Mouse (Mus musculus) heart, embryonic 11.5 days (tissue): Measurements from ENCODE around the gene Ist1. TPM values are rescaled to one million over a fixed set of nuclear protein-coding genes. Genes with fewer than 3 reads are reported as not detected.

Experiments used
- ATAC-seq: fragments of 200-750 bp; cut with Nextera tagmentation; replicated peaks from 2 replicates; pipeline ENCODE4 v1.8.0; 2017; ENCODE audit warnings: moderate library complexity; ENCODE audit not compliant: insufficient number of reproducible peaks, low FRiP score, low TSS enrichment
- H3K27ac ChIP-seq: fragments of 300-500 bp; sonication (generic); 2 replicates; pipeline ENCODE4 v1.5.1; 2014; ENCODE audit warnings: mild to moderate bottlenecking, low read depth, low read length
- H3K27me3 ChIP-seq: fragments of 300-500 bp; sonication (generic); 2 replicates; pipeline ENCODE4 v1.6.1; 2014; ENCODE audit warnings: mild to moderate bottlenecking, low read length, mixed read lengths; ENCODE audit not compliant: control insufficient read depth, insufficient read depth
- H3K36me3 ChIP-seq: fragments of 300-500 bp; sonication (generic); 2 replicates; pipeline ENCODE4 v1.6.1; 2014; ENCODE audit warnings: mild to moderate bottlenecking, low read length, moderate library complexity, mixed read lengths; ENCODE audit not compliant: control insufficient read depth, insufficient read depth
- H3K4me1 ChIP-seq: fragments of 300-500 bp; sonication (generic); 2 replicates; pipeline ENCODE4 v1.6.1; 2014; ENCODE audit warnings: low read length; ENCODE audit not compliant: control insufficient read depth, insufficient read depth
- H3K4me2 ChIP-seq: fragments of 300-500 bp; sonication (generic); 2 replicates; pipeline ENCODE4 v1.6.1; 2014; ENCODE audit warnings: mild to moderate bottlenecking, moderate library complexity
- H3K4me3 ChIP-seq: fragments of 300-500 bp; sonication (generic); 2 replicates; pipeline ENCODE4 v1.5.1; 2014; ENCODE audit warnings: low read depth, low read length
- H3K9ac ChIP-seq: fragments of 300-500 bp; sonication (generic); 2 replicates; pipeline ENCODE4 v1.6.1; 2014; ENCODE audit warnings: mild to moderate bottlenecking, low read depth, low read length, moderate library complexity
- H3K9me3 ChIP-seq: fragments of 300-500 bp; sonication (generic); replicated peaks from 2 replicates; pipeline ENCODE4 v1.6.1; 2016; ENCODE audit warnings: low read length; ENCODE audit not compliant: control insufficient read depth
- WGBS: fragments of 180-500 bp; shearing (Covaris S2); extraction: QIAGEN DNeasy Blood & Tissue Kit; methylation state at CpG from one replicate; pipeline ENCODE4 v1.1.7; 2014; ENCODE audit not compliant: insufficient replicate concordance; 5-methylcytosine and 5-hydroxymethylcytosine counted together
- polyA plus RNA-seq: library from polyadenylated mRNA; unstranded; fragments of >200 nt; fragmentation: Nextera tagmentation; extraction: Ambion mirVana; gene quantifications from 2 replicates; pipeline ENCODE4 v1.2.1, GENCODE M21; 2014

The Ist1 gene
- polyA plus RNA-seq, 1 experiment from 2014 or later, result 89.6 TPM

DNA sequence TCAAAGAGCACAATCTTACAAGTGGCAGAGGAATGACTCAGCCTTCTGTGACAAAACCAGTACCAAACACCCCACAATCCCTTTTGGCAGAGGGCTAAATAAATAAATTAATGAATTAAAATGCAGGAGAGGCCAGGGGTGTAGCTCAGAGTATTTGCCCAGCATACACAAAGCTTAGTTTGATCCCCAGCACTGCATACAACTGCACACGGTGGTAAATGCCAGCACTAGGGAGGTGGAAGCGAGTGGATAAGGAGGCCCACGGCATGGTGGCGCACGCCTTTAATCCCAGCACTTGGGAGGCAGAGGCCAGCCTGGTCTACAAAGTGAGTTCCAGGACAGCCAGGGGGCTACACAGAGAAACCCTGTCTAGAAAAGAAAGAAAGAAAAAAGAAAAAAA, 20.4 kb downstream of the Ist1 start:
- no peak for ATAC-seq
- Histone ChIP-seq H3K4me2 (no peak overlapping the region), H3K4me3 (no peak overlapping the region), H3K27me3 (no peaks in the 10 kb centered on the region), H3K9me3 (no peaks in the 10 kb centered on the region), H3K27ac (no peak overlapping the region), H3K4me1 (no peaks in the 10 kb centered on the region), H3K36me3 (peaks cover 43% of the 10 kb centered on the region), H3K9ac (no peak overlapping the region)
- 88% methylated on average over 5 of the region's 5 CpGs for WGBS

DNA sequence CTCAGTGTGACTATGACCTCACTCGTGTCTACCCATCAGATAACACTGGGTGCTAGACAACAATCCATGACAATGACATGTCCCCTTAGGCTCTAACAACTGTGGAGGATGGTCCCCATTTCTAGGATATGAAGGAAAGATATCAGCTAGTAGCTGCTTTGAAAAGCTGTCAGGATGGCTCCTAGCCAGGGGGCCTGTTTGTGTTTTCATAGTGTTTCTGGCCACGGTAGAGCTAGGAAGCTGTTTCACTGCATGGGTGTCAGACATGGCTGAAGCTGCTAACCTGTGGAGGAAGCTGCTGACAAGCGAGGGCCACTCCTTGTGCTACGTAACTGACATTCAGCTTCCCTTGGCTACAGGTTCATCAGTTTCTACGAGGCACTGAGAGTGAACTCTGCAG, 26.4 kb downstream of the Ist1 start:
- no peak overlapping the region for H3K27ac ChIP-seq
- no peaks in the 10 kb centered on the region for H3K27me3 ChIP-seq
- peaks cover 13% of the 10 kb centered on the region for H3K36me3 ChIP-seq
- 73% methylated on average over 5 of the region's 5 CpGs for WGBS
- no peaks in the 10 kb centered on the region for H3K4me1 ChIP-seq
- H3K4me3 ChIP-seq, result no peak overlapping the region
- no peaks in the 10 kb centered on the region for H3K9me3 ChIP-seq
- no peak for ATAC-seq
- H3K4me2 ChIP-seq, result no peak overlapping the region
- H3K9ac ChIP-seq, result no peak overlapping the region

DNA sequence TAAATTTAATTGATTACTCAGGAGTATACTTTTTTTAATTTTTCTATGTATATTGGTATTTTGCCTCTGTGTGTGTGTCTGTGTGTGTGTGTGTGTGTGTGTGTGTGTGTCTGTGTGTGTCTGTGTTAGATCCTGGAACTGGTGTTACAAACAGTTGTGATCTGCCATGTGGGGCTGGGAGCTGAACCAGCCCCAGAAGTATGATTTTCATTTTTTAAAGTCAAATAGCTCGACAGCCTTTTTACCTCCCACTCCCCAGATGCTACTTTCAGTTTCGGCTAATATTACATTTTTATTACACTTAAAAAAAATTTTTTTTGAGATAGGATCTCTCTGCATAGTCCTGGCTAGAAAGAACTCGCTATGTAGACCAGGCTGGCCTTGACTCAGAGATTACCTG, 30.7 kb downstream of the Ist1 start:
- WGBS, result 78% methylated on average over 3 of the region's 3 CpGs
- Histone ChIP-seq H3K36me3 (no peaks in the 10 kb centered on the region), H3K27me3 (no peaks in the 10 kb centered on the region), H3K9ac (no peak overlapping the region), H3K4me2 (no peak overlapping the region), H3K9me3 (no peaks in the 10 kb centered on the region), H3K4me3 (no peak overlapping the region), H3K27ac (no peak overlapping the region), H3K4me1 (no peaks in the 10 kb centered on the region)
- no peak for ATAC-seq

- H3K9ac ChIP-seq, result no peak overlapping the region
- ATAC-seq, result no peak
- no peaks in the 10 kb centered on the region for H3K9me3 ChIP-seq
- whole genome bisulfite sequencing, result 78% methylated on average over 3 of the region's 3 CpGs
- no peaks in the 10 kb centered on the region for H3K4me1 ChIP-seq
- no peak overlapping the region for H3K4me3 ChIP-seq
- no peaks in the 10 kb centered on the region for H3K36me3 ChIP-seq
- H3K27me3 ChIP-seq, result no peaks in the 10 kb centered on the region
- H3K27ac ChIP-seq, result no peak overlapping the region
- no peak overlapping the region for H3K4me2 ChIP-seq
Measured at GRCm38 (mm10) chr8:109656860-109657259, 36.2 kb downstream of the Ist1 start.

- WGBS, result 74% methylated on average over 10 of the region's 10 CpGs
- no peak for ATAC-seq
- Histone ChIP-seq H3K27ac (no peak overlapping the region), H3K27me3 (no peaks in the 10 kb centered on the region), H3K4me1 (no peaks in the 10 kb centered on the region), H3K4me3 (no peak overlapping the region), H3K9me3 (no peaks in the 10 kb centered on the region), H3K9ac (no peak overlapping the region), H3K36me3 (no peaks in the 10 kb centered on the region), H3K4me2 (no peak overlapping the region)
Measured at GRCm38 (mm10) chr8:109650801-109651200, 42.3 kb downstream of the Ist1 start.

DNA sequence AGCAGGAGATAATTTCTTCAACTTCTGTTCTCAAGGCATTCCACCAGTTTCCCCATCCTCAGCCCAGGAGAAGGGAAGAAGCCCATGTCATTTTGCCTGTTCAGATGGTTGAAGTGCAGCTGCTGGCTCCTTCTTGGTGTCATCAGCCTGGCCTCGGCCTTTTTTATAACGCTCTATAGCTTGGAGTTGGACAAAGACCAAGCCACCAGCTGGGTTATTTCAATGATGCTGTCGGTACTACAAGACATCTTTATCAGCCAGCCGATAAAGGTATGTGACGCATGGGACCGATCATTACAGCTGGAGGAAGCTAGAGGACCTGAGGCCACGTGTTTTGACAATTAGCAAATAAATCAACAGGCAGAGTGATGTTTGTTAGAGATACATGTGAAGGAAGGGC, 44.6 kb downstream of the Ist1 start:
- WGBS, result 43% methylated on average over 7 of the region's 7 CpGs
- Histone ChIP-seq H3K4me2 (no peak overlapping the region), H3K36me3 (no peaks in the 10 kb centered on the region), H3K27ac (no peak overlapping the region), H3K4me1 (no peaks in the 10 kb centered on the region), H3K9ac (no peak overlapping the region), H3K4me3 (no peak overlapping the region), H3K9me3 (no peaks in the 10 kb centered on the region), H3K27me3 (no peaks in the 10 kb centered on the region)
- no peak for ATAC-seq

- Histone ChIP-seq H3K9me3 (no peaks in the 10 kb centered on the region), H3K36me3 (no peaks in the 10 kb centered on the region), H3K4me3 (no peak overlapping the region), H3K27ac (no peak overlapping the region), H3K9ac (no peak overlapping the region), H3K4me2 (no peak overlapping the region), H3K27me3 (no peaks in the 10 kb centered on the region; the same call in 1 of the 2 replicates), H3K4me1 (no peaks in the 10 kb centered on the region)
- WGBS, result 62% methylated on average over 11 of the region's 11 CpGs
- no peak for ATAC-seq
Measured at GRCm38 (mm10) chr8:109647331-109647730, 45.7 kb downstream of the Ist1 start.

DNA sequence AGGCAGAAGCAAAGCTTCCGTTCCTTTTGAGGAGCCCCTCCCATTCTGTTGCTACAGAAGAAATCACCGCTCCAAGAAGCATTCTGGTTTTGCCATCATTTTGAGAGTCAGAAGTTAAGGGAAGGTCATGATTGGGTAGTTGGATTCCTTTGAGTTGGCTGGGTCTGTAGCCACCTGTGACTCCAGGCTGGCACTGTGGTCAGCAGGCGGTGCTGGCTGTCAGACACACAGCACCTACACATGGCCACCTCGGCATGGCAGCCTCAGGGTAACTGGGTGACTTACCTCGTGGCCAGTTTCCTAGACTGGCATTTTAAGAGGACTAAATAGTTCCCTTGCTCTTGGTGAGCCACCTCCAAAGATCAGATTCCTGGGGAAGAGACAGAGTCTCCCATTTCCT, 51.8 kb downstream of the Ist1 start:
- Histone ChIP-seq H3K4me1 (no peaks in the 10 kb centered on the region), H3K9ac (no peak overlapping the region), H3K4me3 (no peak overlapping the region), H3K9me3 (no peaks in the 10 kb centered on the region), H3K27ac (no peak overlapping the region), H3K36me3 (no peaks in the 10 kb centered on the region), H3K4me2 (no peak overlapping the region), H3K27me3 (no peaks in the 10 kb centered on the region; the same call in 1 of the 2 replicates)
- no peak for ATAC-seq
- WGBS, result 69% methylated on average over 5 of the region's 5 CpGs

DNA sequence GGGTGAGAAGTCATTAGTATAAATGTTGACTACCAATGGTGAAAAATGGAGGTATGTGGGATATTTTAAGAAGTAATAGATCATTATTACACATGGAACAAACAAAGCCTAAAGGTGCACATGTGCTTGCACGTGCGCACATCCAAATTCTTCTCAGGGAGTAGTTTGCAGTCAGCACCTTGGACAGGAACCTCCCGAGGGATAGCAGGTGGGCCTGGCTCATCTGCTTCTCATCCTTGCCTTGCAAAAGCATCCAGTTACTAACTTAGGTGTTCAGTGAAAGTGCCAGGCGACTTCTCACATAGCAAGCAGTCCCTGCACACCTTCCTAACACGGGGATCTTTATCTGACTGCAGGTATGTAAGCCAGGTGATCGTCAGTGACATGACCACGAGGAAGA, 52.6 kb downstream of the Ist1 start:
- Histone ChIP-seq H3K27ac (no peak overlapping the region), H3K9ac (no peak overlapping the region), H3K4me1 (no peaks in the 10 kb centered on the region), H3K27me3 (no peaks in the 10 kb centered on the region; the same call in 1 of the 2 replicates), H3K9me3 (no peaks in the 10 kb centered on the region), H3K4me3 (no peak overlapping the region), H3K36me3 (no peaks in the 10 kb centered on the region), H3K4me2 (no peak overlapping the region)
- ATAC-seq, result no peak
- 58% methylated on average over 7 of the region's 7 CpGs for WGBS
